Mouse (Mus musculus) A20 (cell line): Measurements from ENCODE around the gene Atg7.

Source experiments
- DNase-seq: peaks from one replicate; pipeline ENCODE4 v3.0.0-alpha.2; 2011; ENCODE audit warnings: low read depth, low spot score

Gene Atg7

GRCm38 (mm10) chr6:114782486-114782885 lies 139.6 kb downstream of the Atg7 start:
- DNase-seq = no peak

- DNase-seq = no peak
Observed at GRCm38 (mm10) chr6:114786461-114786860, 143.6 kb downstream of the Atg7 start.

- no peak for DNase-seq
Observed at GRCm38 (mm10) chr6:114787606-114788005, 144.7 kb downstream of the Atg7 start.

GRCm38 (mm10) chr6:114788663-114789062 lies 145.8 kb downstream of the Atg7 start:
- DNase-seq = no peak

GRCm38 (mm10) chr6:114790084-114790483 lies 147.2 kb downstream of the Atg7 start:
- no peak for DNase-seq

- no peak for DNase-seq
Observed at GRCm38 (mm10) chr6:114790902-114791301, 148.0 kb downstream of the Atg7 start.

- no peak for DNase-seq
Observed at GRCm38 (mm10) chr6:114791846-114792245, 148.9 kb downstream of the Atg7 start.

GRCm38 (mm10) chr6:114794706-114795105 lies 151.8 kb downstream of the Atg7 start:
- no peak for DNase-seq

GRCm38 (mm10) chr6:114795706-114796325 lies 152.9 kb downstream of the Atg7 start:
- no peak for DNase-seq

- DNase-seq = no peak
Observed at GRCm38 (mm10) chr6:114797901-114798300, 155.0 kb downstream of the Atg7 start.

- no peak for DNase-seq
Observed at GRCm38 (mm10) chr6:114798715-114799114, 155.8 kb downstream of the Atg7 start.

GRCm38 (mm10) chr6:114800291-114800965 lies 157.5 kb downstream of the Atg7 start:
- DNase-seq = no peak

- DNase-seq = no peak
Observed at GRCm38 (mm10) chr6:114803915-114804535, 161.1 kb downstream of the Atg7 start.

- no peak for DNase-seq
Observed at GRCm38 (mm10) chr6:114804866-114805265, 162.0 kb downstream of the Atg7 start.

- DNase-seq = no peak
Observed at GRCm38 (mm10) chr6:114805927-114806326, 163.0 kb downstream of the Atg7 start.

- peak; percentile 31 for DNase-seq
Observed at GRCm38 (mm10) chr6:114807474-114807873, 164.6 kb downstream of the Atg7 start.

GRCm38 (mm10) chr6:114808654-114809430 lies 165.9 kb downstream of the Atg7 start:
- DNase-seq = no peak

GRCm38 (mm10) chr6:114809431-114809811 lies 166.5 kb downstream of the Atg7 start:
- no peak for DNase-seq

- DNase-seq = no peak
Observed at GRCm38 (mm10) chr6:114812322-114812721, 169.4 kb downstream of the Atg7 start.

- no peak for DNase-seq
Observed at GRCm38 (mm10) chr6:114812779-114813178, 169.9 kb downstream of the Atg7 start.

- no peak for DNase-seq
Observed at GRCm38 (mm10) chr6:114814199-114814881, 171.4 kb downstream of the Atg7 start.
